Mouse (Mus musculus) stomach, embryonic 14.5 days (tissue): Measurements from ENCODE around the gene Stx1a. TPM values are rescaled to one million over a fixed set of nuclear protein-coding genes. Genes with fewer than 3 reads are reported as not detected.

Source experiments
- polyA plus RNA-seq: library from polyadenylated mRNA; unstranded; fragments of >200 nt; fragmentation: Nextera tagmentation; extraction: Ambion mirVana; gene quantifications from 2 replicates; pipeline ENCODE4 v1.2.1, GENCODE M21; 2014

Stx1a gene
- polyA plus RNA-seq, 1 experiment from 2014 or later: 17.7 TPM

Other genes with a start within 250 kb of the Stx1a start
- not detected in 2 replicates for gene Tmem270, start 116.7 kb upstream of the Stx1a start, polyA plus RNA-seq
- 1.0 TPM in 1 of 2 replicates, not detected in the other for gene Cldn13, start 108.0 kb upstream of the Stx1a start, polyA plus RNA-seq
- 22.1 and 26.3 TPM in 2 replicates for gene Mettl27, start 91.1 kb upstream of the Stx1a start, polyA plus RNA-seq
- 91.5 and 93.9 TPM in 2 replicates for gene Cldn4, start 76.5 kb upstream of the Stx1a start, polyA plus RNA-seq
- 69.7 and 71.2 TPM in 2 replicates for gene Cldn3, start 37.3 kb upstream of the Stx1a start, polyA plus RNA-seq
- gene Abhd11, start 14.3 kb upstream of the Stx1a start, polyA plus RNA-seq: 73.3 and 80.6 TPM in 2 replicates
- gene Dnajc30, start 40.7 kb downstream of the Stx1a start, polyA plus RNA-seq: 34.8 and 34.9 TPM in 2 replicates
- gene Bud23, start 41.5 kb downstream of the Stx1a start, polyA plus RNA-seq: 95.2 and 99.0 TPM in 2 replicates
- gene Vps37d, start 54.8 kb downstream of the Stx1a start, polyA plus RNA-seq: 7.2 and 7.7 TPM in 2 replicates
- 2.7 and 3.6 TPM in 2 replicates for gene Mlxipl, start 66.4 kb downstream of the Stx1a start, polyA plus RNA-seq
- gene Tbl2, start 126.2 kb downstream of the Stx1a start, polyA plus RNA-seq: 24.8 and 28.5 TPM in 2 replicates
- gene Bcl7b, start 144.8 kb downstream of the Stx1a start, polyA plus RNA-seq: 45.1 and 48.9 TPM in 2 replicates
- 60.3 and 60.7 TPM in 2 replicates for gene Baz1b, start 163.8 kb downstream of the Stx1a start, polyA plus RNA-seq
- 0.17 and 0.25 TPM in 2 replicates for gene Fzd9, start 227.7 kb downstream of the Stx1a start, polyA plus RNA-seq